Mouse (Mus musculus): ENCODE data around the gene Aipl1. TPM values are rescaled to one million over a fixed set of nuclear protein-coding genes. Genes with fewer than 3 reads are reported as not detected.
"Not testable (repeated sequence)": the region's sequence is repeated elsewhere in the genome, so short reads cannot be mapped to it uniquely, and the experiment has no call there.

Gene Aipl1
- polyA plus RNA-seq, 1 experiment = 0.30 TPM

- no peak for TF ChIP-seq POLR2A (IDR thresholded peaks at IDR 0.05; ENCODE audit: low read depth, low read length)
- no peak for TF ChIP-seq CTCF (IDR thresholded peaks at IDR 0.05; ENCODE audit: borderline replicate concordance, insufficient read depth, low read length)
- H3K4me3 ChIP-seq (ENCODE audit: insufficient read depth, low read length) = no peak overlapping the region
- no peaks in the 10 kb centered on the region; the same call in 1 of the 2 replicates for H3K4me1 ChIP-seq (ENCODE audit: control insufficient read depth, insufficient read depth, low read length)
- H3K27ac ChIP-seq (ENCODE audit: insufficient read depth, low read length) = no peak overlapping the region
Measured at GRCm38 (mm10) chr11:72010367-72010766, 26.9 kb downstream of the Aipl1 start.

GRCm38 (mm10) chr11:72005547-72005946 is 31.8 kb downstream of the Aipl1 start:
- TF ChIP-seq CTCF (IDR thresholded peaks at IDR 0.05; ENCODE audit: borderline replicate concordance, insufficient read depth, low read length) (no peak), POLR2A (IDR thresholded peaks at IDR 0.05; ENCODE audit: low read depth, low read length) (no peak)
- Histone ChIP-seq H3K27ac (ENCODE audit: insufficient read depth, low read length) (no peak overlapping the region), H3K4me1 (ENCODE audit: control insufficient read depth, insufficient read depth, low read length) (no peaks in the 10 kb centered on the region; the same call in 1 of the 2 replicates), H3K4me3 (ENCODE audit: insufficient read depth, low read length) (no peak overlapping the region)

DNA sequence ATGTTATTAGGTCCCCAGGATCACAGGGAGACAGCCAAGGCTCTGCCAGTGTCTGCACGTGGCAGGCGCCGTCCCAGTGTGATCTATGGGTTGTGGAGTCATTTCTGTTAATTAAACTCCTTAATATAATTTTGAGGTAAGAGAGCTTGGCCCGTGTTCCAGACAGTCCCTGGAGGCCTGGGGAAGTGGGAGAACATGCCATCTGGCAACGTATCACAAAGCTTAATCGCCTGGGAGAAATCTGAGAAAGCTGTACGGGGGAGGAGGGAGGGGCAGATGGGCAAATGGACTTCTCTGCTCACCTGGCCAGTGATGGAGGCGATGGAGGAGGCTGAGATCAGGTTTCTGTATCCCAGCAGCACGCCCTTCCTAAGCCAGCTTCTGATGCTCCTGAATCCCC is 34.1 kb downstream of the Aipl1 start:
- H3K27ac ChIP-seq (ENCODE audit: insufficient read depth, low read length) = no peak overlapping the region
- H3K4me3 ChIP-seq (ENCODE audit: insufficient read depth, low read length) = no peak overlapping the region
- TF ChIP-seq CTCF (IDR thresholded peaks at IDR 0.05; ENCODE audit: borderline replicate concordance, insufficient read depth, low read length) (no peak), POLR2A (IDR thresholded peaks at IDR 0.05; ENCODE audit: low read depth, low read length) (no peak)
- no peaks in the 10 kb centered on the region for H3K4me1 ChIP-seq (ENCODE audit: control insufficient read depth, insufficient read depth, low read length)

- Histone ChIP-seq H3K4me1 (ENCODE audit: control insufficient read depth, insufficient read depth, low read length) (no peaks in the 10 kb centered on the region), H3K27ac (ENCODE audit: insufficient read depth, low read length) (no peak overlapping the region), H3K4me3 (ENCODE audit: insufficient read depth, low read length) (no peak overlapping the region)
- TF ChIP-seq CTCF (IDR thresholded peaks at IDR 0.05; ENCODE audit: borderline replicate concordance, insufficient read depth, low read length) = 0 out of 2 replicates have a peak, but pooled peaks have one; percentile 27
- no peak for TF ChIP-seq POLR2A (IDR thresholded peaks at IDR 0.05; ENCODE audit: low read depth, low read length)
Measured at GRCm38 (mm10) chr11:72002138-72002853, 35.0 kb downstream of the Aipl1 start.

DNA sequence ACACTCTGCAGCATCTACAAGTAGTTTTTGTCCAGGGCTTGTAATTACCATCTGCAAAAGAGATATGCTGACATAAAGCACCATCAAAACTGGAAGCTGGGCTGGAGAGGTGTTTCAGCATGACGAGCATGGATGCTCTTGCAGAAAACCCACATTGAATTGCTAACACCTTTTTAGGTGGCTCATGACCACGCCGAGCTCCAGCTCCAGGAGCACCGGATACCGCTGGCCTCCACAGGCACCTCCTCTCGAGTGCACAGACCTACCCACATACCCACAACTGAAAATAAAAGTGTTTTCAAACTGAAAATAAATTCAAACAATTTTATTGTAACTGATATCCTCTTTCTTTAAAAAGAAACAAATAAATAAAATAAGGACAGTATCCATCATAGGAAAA is 37.1 kb downstream of the Aipl1 start:
- peaks cover 7% of the 10 kb centered on the region; the same call in 1 of the 2 replicates for H3K4me1 ChIP-seq (ENCODE audit: control insufficient read depth, insufficient read depth, low read length)
- TF ChIP-seq CTCF (IDR thresholded peaks at IDR 0.05; ENCODE audit: borderline replicate concordance, insufficient read depth, low read length) (no peak), POLR2A (IDR thresholded peaks at IDR 0.05; ENCODE audit: low read depth, low read length) (no peak)
- H3K4me3 ChIP-seq (ENCODE audit: insufficient read depth, low read length) = no peak overlapping the region
- no peak overlapping the region for H3K27ac ChIP-seq (ENCODE audit: insufficient read depth, low read length)

- Histone ChIP-seq H3K27ac (ENCODE audit: insufficient read depth, low read length) (no peak overlapping the region), H3K4me1 (ENCODE audit: control insufficient read depth, insufficient read depth, low read length) (peaks cover 7% of the 10 kb centered on the region; the same call in 1 of the 2 replicates), H3K4me3 (ENCODE audit: insufficient read depth, low read length) (no peak overlapping the region)
- no peak for TF ChIP-seq CTCF (IDR thresholded peaks at IDR 0.05; ENCODE audit: borderline replicate concordance, insufficient read depth, low read length)
- TF ChIP-seq POLR2A (IDR thresholded peaks at IDR 0.05; ENCODE audit: low read depth, low read length) = no peak
Measured at GRCm38 (mm10) chr11:71996805-71997204, 40.5 kb downstream of the Aipl1 start.

DNA sequence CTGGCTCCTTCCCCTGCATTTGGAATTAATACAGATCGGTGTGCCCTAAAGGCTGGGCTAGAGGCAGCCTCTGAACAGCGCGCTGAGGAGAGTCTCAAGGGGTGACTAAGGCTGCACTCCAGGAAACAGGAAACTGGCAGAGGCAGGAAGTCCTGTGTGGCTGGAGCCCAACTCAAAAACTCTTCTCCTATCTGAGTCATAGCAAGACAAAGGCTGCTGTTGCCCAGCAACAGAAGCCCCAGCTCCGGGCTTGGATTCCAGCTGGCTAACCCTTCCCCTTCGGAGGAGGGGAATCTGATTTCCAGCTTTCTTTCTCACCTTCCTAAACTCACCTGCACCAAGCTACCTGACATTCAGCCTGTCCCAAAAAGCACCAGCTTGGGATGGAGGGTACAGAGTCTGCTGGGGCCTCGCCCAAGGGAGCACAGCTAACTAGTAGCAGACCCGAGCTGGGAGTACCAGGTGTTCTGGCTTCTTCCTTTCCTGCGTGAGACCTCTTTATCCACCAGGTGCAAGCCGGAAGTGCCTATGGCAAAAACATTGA is 41.3 kb downstream of the Aipl1 start:
- Histone ChIP-seq H3K4me3 (ENCODE audit: insufficient read depth, low read length) (no peak overlapping the region), H3K4me1 (ENCODE audit: control insufficient read depth, insufficient read depth, low read length) (peaks cover 7% of the 10 kb centered on the region; the same call in 1 of the 2 replicates), H3K27ac (ENCODE audit: insufficient read depth, low read length) (peak overlapping the region; percentile 37; the same call in 1 of the 2 replicates)
- TF ChIP-seq POLR2A (IDR thresholded peaks at IDR 0.05; ENCODE audit: low read depth, low read length) (peak; percentile 21; the same call in 1 of the 2 replicates), CTCF (IDR thresholded peaks at IDR 0.05; ENCODE audit: borderline replicate concordance, insufficient read depth, low read length) (no peak)

DNA sequence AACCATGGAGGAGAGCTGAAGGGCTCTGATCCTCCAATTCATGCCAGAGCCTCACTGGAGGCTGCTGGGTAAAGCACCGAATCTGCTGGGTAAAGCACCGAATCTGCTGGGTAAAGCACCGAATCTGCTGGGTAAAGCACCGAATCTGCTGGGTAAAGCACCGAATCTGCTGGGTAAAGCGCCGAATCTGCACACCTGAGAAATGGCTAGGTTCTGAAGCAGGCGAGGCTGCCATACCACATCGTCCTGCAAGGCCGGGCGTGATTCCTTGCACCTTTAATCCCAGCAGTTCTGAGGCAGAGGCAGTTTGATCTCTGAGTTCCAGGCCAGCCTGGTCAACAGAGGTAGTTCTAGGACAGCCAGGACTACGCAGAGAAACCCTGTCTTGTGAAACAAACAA is 44.9 kb downstream of the Aipl1 start:
- peaks cover 7% of the 10 kb centered on the region; the same call in 1 of the 2 replicates for H3K4me1 ChIP-seq (ENCODE audit: control insufficient read depth, insufficient read depth, low read length)
- no peak overlapping the region for H3K27ac ChIP-seq (ENCODE audit: insufficient read depth, low read length)
- no peak for TF ChIP-seq POLR2A (IDR thresholded peaks at IDR 0.05; ENCODE audit: low read depth, low read length)
- TF ChIP-seq CTCF (IDR thresholded peaks at IDR 0.05; ENCODE audit: borderline replicate concordance, insufficient read depth, low read length) = no peak
- H3K4me3 ChIP-seq (ENCODE audit: insufficient read depth, low read length) = no peak overlapping the region

- no peak for TF ChIP-seq POLR2A (IDR thresholded peaks at IDR 0.05; ENCODE audit: low read depth, low read length)
- no peak for TF ChIP-seq CTCF (IDR thresholded peaks at IDR 0.05; ENCODE audit: borderline replicate concordance, insufficient read depth, low read length)
Measured at GRCm38 (mm10) chr11:71991541-71991940, 45.8 kb downstream of the Aipl1 start.

GRCm38 (mm10) chr11:71989407-71989806 is 47.9 kb downstream of the Aipl1 start:
- not testable (repeated sequence) for H3K27ac ChIP-seq (ENCODE audit: insufficient read depth, low read length); H3K4me3 ChIP-seq (ENCODE audit: insufficient read depth, low read length); H3K4me1 ChIP-seq (ENCODE audit: control insufficient read depth, insufficient read depth, low read length)

More at GRCm38 (mm10) chr11:71991541-71991940, 45.8 kb downstream of the Aipl1 start:
- Histone ChIP-seq H3K4me1 (ENCODE audit: control insufficient read depth, insufficient read depth, low read length) (peaks cover 7% of the 10 kb centered on the region; the same call in 1 of the 2 replicates), H3K27ac (ENCODE audit: insufficient read depth, low read length) (no peak overlapping the region), H3K4me3 (ENCODE audit: insufficient read depth, low read length) (no peak overlapping the region)
